ENCODE assay signal across 19 mouse cellular contexts in genomic region chr8:59091274-59091856, GRCm38 (mm10).
DNase-seq lines count a peak whose midpoint lies in the region; ATAC-seq lines count a peak whose summit lies in the region.
"Had no signal": no experiment of that assay in that cellular context is flagged by ENCODE, and none has a peak within 500 bp of the region (broad histone marks: within the 10 kb centered on the region; RNA-seq: fewer than 3 reads in every experiment).

No protein-coding gene starts in this region.

- H3K27ac ChIP-seq in hindbrain, embryonic 15.5 days (replicated peaks) = no peak overlapping the region
- no peak overlapping the region for H3K27ac ChIP-seq in hindbrain, embryonic 14.5 days
- no peak overlapping the region for H3K27ac ChIP-seq in neural tube, embryonic 12.5 days
- H3K27ac ChIP-seq: embryonic facial prominence, embryonic 13.5 days; forebrain, embryonic 12.5 days; gastrocnemius, adult 2 months; heart, embryonic 13.5 days had no signal

- no peaks in the 10 kb centered on the region for H3K36me3 ChIP-seq in hindbrain, embryonic 15.5 days
- no peaks in the 10 kb centered on the region for H3K36me3 ChIP-seq in hindbrain, embryonic 14.5 days (replicated peaks; ENCODE audit: control insufficient read depth, insufficient read depth)
- H3K36me3 ChIP-seq in neural tube, embryonic 12.5 days = no peaks in the 10 kb centered on the region
- H3K36me3 ChIP-seq: embryonic facial prominence, embryonic 13.5 days; forebrain, embryonic 12.5 days; heart, embryonic 13.5 days had no signal

- H3K4me2 ChIP-seq in hindbrain, embryonic 15.5 days = no peak overlapping the region
- no peak overlapping the region for H3K4me2 ChIP-seq in hindbrain, embryonic 14.5 days (replicated peaks)
- no peak overlapping the region for H3K4me2 ChIP-seq in neural tube, embryonic 12.5 days (replicated peaks)
- H3K4me2 ChIP-seq: embryonic facial prominence, embryonic 13.5 days; forebrain, embryonic 12.5 days; heart, embryonic 13.5 days had no signal

- 66% methylated on average over 4 of the region's 4 CpGs for WGBS in hindbrain, embryonic 15.5 days
- 65% methylated on average over 4 of the region's 4 CpGs for WGBS in hindbrain, embryonic 14.5 days
- WGBS in neural tube, embryonic 12.5 days = 60% methylated on average over 4 of the region's 4 CpGs

- no peaks in the 10 kb centered on the region for H3K4me1 ChIP-seq in hindbrain, embryonic 15.5 days (replicated peaks)
- no peaks in the 10 kb centered on the region for H3K4me1 ChIP-seq in hindbrain, embryonic 14.5 days (replicated peaks; ENCODE audit: control insufficient read depth, insufficient read depth, low read length)
- H3K4me1 ChIP-seq in neural tube, embryonic 12.5 days = no peaks in the 10 kb centered on the region
- H3K4me1 ChIP-seq: embryonic facial prominence, embryonic 13.5 days; forebrain, embryonic 12.5 days; heart, embryonic 13.5 days had no signal

- H3K9ac ChIP-seq in hindbrain, embryonic 15.5 days = no peak overlapping the region
- H3K9ac ChIP-seq in hindbrain, embryonic 14.5 days = no peak overlapping the region
- H3K9ac ChIP-seq in neural tube, embryonic 12.5 days = no peak overlapping the region
- H3K9ac ChIP-seq: embryonic facial prominence, embryonic 13.5 days; forebrain, embryonic 12.5 days; forebrain, postnatal 0 days; heart, embryonic 13.5 days had no signal

- no peaks in the 10 kb centered on the region for H3K27me3 ChIP-seq in hindbrain, embryonic 15.5 days
- no peaks in the 10 kb centered on the region for H3K27me3 ChIP-seq in hindbrain, embryonic 14.5 days (ENCODE audit: control insufficient read depth, insufficient read depth, low read length)
- no peaks in the 10 kb centered on the region for H3K27me3 ChIP-seq in neural tube, embryonic 12.5 days (replicated peaks)
- H3K27me3 ChIP-seq: embryonic facial prominence, embryonic 13.5 days; forebrain, embryonic 12.5 days; heart, embryonic 13.5 days had no signal

- ATAC-seq in hindbrain, embryonic 15.5 days (ENCODE audit: low FRiP score, low read depth) = peak; percentile 59
- no peak; the same call in 1 of the 2 replicates for ATAC-seq in hindbrain, embryonic 14.5 days (ENCODE audit: low FRiP score)
- peak; percentile 86 for ATAC-seq in neural tube, embryonic 12.5 days (ENCODE audit: low FRiP score, low read depth)
- ATAC-seq: forebrain, postnatal 0 days had no signal

- DNase-seq in hindbrain, embryonic 14.5 days (ENCODE audit: low spot score) = no peak
- DNase-seq in layer of hippocampus, adult 9-10 months (ENCODE audit: low spot score) = peak; percentile 3
- DNase-seq in layer of hippocampus, postnatal 25 days (ENCODE audit: extremely low spot score in 1 of 2, low spot score in 1 of 2) = no peak
- DNase-seq in brain, adult 2 months (ENCODE audit: low read depth, low spot score) = peak; percentile 6
- no peak for DNase-seq in spleen, postnatal 4 days (ENCODE audit: low spot score in 2 of 2)
- DNase-seq in frontal cortex, postnatal 36 days (ENCODE audit: low spot score in 2 of 2) = no peak
- DNase-seq: adrenal gland, postnatal 10 days; cerebellum, adult 18-20 months; cerebellum, adult 9-11 months; cerebellum, postnatal 36 days; forebrain, postnatal 0 days; gastrocnemius, adult 2 months; gastrocnemius, postnatal 25 days; heart, postnatal 36 days had no signal

- no peaks in the 10 kb centered on the region for H3K9me3 ChIP-seq in hindbrain, embryonic 15.5 days
- no peaks in the 10 kb centered on the region for H3K9me3 ChIP-seq in hindbrain, embryonic 14.5 days (ENCODE audit: control insufficient read depth, low read length)
- no peaks in the 10 kb centered on the region for H3K9me3 ChIP-seq in neural tube, embryonic 12.5 days
- H3K9me3 ChIP-seq: embryonic facial prominence, embryonic 13.5 days; forebrain, embryonic 12.5 days; heart, embryonic 13.5 days had no signal

- H3K4me3 ChIP-seq in hindbrain, embryonic 15.5 days = no peak overlapping the region
- H3K4me3 ChIP-seq in hindbrain, embryonic 14.5 days (replicated peaks; ENCODE audit: low read length) = no peak overlapping the region
- no peak overlapping the region for H3K4me3 ChIP-seq in neural tube, embryonic 12.5 days
- H3K4me3 ChIP-seq: embryonic facial prominence, embryonic 13.5 days; forebrain, embryonic 12.5 days; gastrocnemius, adult 2 months; heart, embryonic 13.5 days had no signal

Comparison
In these comparisons a context has a peak if more than half of its experiments do, and no peak if none do; other contexts are left out.
1. DNase-seq: peak in layer of hippocampus, adult 9-10 months (single experiment) and brain, adult 2 months (single experiment); none in hindbrain, embryonic 14.5 days (single experiment), layer of hippocampus, postnatal 25 days (0 of 2), spleen, postnatal 4 days (0 of 2) and frontal cortex, postnatal 36 days (0 of 2).